Mouse (Mus musculus) lung, postnatal 4 days (tissue): Measurements from ENCODE around the gene Lce3f.

Source experiments
- DNase-seq, 2 experiments: peaks; one replicate each; pipeline ENCODE4 v3.0.0; 2021

The Lce3f gene

DNA sequence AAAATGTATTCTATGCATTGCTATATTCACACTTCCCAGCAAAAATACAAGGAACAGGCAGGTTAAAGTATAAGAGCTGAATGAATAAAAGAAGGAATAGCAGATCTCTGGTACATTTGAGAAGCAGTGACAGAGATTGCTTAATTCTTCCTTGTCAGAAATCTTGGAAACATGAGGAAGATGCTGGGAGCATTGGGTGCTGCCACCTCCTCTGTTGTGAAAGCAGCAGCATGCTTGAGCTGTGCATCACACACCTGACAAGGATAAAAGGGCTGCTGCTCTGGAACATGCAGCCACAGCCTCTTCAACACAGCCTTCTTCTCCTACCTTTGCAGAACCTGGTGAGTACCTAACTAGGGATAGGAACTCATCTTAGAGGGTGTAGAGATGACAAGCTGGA, at the start of gene Lce3f:
Lce3f (plus strand) TSS at position 301 of the 400 bp plus-strand sequence.
- no peak for DNase-seq

DNA sequence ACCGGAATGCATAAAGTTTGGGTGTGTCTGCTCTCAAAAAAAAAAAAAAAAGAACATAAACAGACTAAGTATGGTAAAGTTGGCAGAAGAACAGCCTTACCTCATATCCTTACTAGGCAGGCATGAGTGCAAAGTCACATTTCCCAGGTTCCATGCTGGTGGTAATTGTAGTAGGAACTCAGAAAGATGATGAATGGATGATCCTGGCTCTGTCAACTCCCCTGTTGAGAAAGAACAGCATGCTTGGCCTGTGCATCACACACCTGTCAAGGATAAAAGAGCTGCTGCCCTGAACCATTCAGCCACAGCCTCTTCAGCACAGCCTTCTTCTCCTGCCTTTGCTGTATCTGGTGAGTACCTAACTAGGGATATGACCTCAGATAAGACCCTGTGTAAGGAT, 47.8 kb upstream of the Lce3f start, which contains the start of gene Lce3c:
Lce3c (plus strand) TSS at position 301 of the 400 bp plus-strand sequence.
- no peak for DNase-seq

DNA sequence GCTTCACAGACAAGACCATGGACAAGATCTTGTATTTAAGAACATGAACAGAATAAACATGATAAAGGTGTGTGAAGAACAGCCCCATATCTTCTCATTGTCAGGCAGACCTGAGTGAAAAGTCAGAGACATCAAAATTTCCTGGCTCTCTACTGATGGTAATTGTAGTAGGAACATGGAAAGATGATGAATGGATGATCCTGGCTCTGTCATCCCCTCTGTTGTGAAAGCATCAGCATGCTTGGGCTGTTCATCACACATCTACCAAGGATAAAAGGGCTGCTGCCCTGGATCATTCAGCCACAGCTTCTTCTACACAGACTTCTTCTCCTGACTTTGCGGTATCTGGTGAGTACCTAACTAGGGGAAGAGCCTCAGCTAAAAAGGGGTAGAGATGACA, 34.9 kb upstream of the Lce3f start, which contains the start of gene Lce3d:
Lce3d (plus strand) TSS at position 301 of the 400 bp plus-strand sequence.
- DNase-seq: no peak

DNA sequence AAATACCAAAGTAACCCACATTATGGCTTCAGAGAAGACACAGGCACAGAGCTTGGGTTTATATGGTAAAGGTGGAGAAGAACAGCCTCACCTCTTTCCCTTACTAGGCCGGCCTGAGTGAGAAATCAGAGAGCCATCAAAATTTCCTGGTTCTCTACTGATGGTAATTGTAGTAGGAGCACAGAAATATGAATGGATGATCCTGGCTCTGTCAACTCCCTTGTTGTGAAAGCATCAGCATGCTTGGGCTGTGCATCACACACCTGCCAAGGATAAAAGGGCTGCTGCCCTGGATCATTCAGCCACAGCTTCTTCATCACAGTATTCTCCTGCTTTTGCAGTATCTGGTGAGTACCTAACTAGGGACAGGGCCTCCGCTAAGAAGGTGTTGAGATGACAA, 25.3 kb upstream of the Lce3f start, which contains the start of gene Lce3e:
Lce3e (plus strand) TSS at position 301 of the 400 bp plus-strand sequence.
- DNase-seq: no peak

DNA sequence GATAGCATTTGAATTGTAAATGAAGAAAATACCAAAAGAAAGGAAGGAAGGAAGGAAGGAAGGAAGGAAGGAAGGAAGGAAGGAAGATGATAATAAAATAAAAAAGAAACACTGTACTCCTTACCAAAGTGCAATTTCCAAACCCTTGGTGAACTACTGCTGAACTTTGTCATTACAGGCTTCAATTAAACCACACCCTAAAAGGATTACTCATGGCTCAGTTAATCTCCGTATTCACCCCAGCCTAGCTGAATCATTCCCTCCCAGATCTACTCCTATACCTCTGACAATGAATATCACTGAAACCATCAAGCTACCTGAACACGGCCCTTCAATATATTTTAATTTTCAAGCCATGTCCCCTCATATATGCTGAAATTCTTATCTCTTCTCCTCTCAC, 13.5 kb upstream of the Lce3f start:
- no peak for DNase-seq

DNA sequence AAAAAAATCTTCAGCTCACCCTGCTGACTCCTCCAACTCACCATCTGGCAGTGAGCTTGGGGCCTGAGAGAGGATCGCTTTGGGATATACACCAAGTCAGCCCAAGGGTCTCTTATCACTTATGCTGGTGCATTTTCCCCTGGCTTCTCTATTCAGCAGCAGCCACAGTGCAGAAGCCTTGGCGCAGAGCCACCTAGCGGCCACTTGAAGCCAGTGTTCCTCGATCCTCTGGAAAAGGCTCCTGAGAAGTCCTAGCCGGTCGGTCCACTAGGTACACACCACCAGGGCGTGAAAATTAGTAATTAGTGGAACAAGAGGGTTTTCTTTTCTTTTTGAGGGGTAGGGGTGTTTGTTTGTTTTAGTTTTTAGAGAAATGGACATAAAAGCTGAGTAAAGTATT, 6.7 kb downstream of the Lce3f start:
- peak; percentile 54 to 63 for DNase-seq

DNA sequence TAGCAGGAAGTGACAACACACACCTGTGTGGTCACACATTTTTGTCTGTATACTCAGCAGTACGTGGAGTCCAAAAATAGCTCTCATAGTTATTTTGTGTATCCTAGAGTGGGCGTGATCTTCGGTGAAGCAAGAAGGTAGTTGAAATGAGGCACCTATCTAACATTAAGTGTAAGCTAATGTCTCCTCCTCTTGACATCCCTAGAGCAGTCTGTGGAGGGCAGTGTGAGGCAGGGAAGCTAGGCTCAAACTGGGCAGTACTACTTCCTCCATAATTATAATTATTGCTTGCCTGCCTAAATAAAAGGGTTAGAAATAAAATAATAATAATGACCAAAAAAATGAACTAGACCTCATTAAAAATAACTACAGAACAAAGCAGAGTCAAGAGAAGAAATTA, 8.6 kb downstream of the Lce3f start:
- DNase-seq: no peak

DNA sequence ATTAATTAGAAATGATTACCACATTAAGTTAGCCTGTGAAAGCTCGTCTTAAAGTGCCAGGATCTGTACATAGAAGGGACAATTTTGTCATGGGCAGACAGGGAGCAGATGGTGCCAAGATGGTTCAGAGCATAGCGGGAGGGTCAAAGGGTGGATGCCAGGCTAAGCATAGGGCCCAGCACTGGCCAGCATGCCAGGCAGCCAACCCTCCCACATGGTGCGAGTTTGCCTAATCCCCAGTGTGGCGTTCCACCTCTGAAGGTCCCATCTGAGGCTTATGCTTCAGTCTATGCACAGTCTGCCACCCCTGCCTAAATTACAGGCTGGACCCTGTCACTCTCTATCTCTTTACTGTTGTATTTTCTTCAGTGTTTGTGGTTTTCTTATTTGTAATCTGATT, 10.8 kb downstream of the Lce3f start:
- no peak for DNase-seq

DNA sequence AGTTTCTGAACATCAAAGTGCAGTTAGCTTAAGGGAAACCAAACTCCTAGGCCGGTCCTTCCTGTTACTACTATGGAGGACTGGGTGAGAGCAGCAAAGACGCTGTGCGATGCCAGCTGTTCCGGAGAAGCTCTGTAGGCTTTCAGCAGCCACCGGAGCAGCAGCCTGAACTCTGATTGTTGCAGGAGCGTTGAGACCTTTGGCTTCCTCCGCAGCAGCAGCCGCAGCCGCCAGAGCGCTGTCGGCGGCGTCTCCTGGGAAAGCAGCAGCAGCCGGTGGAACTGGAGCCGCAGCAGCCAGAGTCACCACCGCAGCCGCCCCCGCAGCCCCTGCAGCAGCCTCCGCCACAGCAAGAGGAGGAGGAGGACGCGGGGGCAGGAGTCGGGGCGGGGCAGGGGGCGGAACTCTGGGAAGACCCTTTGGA, 22.4 kb downstream of the Lce3f start:
- DNase-seq: peak; percentile 22 to 49

DNA sequence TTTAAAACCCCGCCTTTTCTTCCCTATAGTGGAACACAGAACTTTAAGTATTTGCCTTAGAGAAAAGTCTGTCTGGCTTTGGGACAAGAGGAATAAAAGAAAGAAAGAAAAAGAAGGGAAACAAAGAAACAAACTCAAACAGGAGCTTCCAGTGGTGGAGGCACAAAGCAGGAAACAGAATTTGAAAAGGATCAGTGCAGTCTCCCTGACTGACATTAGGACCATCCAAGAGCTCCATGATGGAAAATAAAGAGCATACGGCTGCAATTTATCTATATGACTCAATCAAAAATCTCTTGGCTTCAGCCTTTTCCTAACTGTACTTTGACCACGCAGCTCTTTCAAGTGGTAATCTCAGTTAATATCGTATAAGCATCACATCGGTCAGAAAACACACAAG, 22.8 kb downstream of the Lce3f start:
- no peak for DNase-seq

DNA sequence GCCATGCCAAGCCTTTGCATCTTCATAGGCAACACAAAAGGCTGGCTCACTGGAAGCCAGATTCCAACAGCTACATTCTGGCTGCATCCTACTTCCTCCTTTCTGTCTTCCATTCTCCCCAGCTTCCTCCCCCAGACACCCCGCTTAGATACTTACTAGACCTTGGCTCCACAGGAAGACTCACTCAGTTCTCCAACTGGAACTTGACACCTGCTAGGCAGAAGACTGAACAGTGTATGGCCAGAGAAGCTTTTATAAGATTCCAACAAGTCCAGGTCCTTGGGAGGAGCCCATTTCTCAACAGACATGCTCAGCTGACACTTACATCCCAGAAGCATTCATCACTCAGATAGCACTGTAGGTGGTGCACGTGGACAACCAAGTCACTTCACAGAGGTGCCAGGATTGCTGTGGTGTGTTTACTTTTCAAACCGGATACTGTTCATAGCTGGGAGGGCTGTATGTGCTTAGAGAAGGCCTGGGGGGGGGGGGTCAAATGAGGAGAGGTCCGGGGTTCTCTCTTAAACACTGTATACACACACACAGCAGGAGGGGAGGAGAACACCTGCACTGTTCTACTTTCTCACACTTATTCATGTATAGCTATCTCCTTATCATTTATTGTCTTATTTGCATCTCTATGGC, 23.6 kb downstream of the Lce3f start, which contains the start of gene Crct1:
Crct1 (minus strand) TSS at position 228 of the 645 bp plus-strand sequence.
- no peak for DNase-seq

DNA sequence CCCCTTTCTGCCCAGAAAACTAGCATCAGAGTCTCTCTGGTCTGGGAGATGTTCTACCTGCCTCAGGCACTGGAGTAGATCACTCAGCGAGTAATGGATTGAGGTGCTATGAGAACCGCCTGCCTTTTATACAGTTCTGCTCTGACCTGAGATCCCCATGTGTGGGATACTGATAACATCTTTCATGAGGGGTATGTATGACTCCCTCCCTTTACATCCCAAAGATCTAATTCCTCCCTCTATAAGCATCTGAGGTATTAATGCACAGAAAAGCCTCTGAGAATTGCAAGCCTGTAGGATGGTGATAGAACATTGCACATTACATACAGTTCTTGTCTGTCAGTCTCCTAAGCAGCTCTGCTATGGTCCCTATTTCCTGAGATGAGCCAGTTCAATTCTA, 26.9 kb downstream of the Lce3f start, which contains the start of gene Lce1m:
Lce1m (minus strand) TSS at position 101 of the 400 bp plus-strand sequence.
- DNase-seq: no peak

DNA sequence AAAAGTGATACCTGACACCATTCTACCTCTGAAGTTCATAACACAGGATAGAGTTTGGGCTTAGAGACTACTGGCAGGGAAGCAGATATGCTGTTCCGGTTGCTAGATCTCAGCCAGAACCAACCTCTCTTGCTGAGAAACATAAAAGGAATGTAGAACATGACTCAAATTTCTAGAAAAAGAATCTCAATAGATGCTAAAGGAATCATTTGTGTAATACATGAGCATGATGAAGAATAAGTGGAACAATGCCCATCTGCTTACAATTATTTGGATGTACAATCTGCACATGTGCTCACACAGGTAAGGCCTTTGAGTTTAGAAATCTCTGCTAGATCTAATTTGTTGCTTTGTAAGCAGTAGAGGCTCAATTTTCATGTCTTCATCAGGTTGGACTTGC, 29.1 kb downstream of the Lce3f start:
- no peak for DNase-seq

DNA sequence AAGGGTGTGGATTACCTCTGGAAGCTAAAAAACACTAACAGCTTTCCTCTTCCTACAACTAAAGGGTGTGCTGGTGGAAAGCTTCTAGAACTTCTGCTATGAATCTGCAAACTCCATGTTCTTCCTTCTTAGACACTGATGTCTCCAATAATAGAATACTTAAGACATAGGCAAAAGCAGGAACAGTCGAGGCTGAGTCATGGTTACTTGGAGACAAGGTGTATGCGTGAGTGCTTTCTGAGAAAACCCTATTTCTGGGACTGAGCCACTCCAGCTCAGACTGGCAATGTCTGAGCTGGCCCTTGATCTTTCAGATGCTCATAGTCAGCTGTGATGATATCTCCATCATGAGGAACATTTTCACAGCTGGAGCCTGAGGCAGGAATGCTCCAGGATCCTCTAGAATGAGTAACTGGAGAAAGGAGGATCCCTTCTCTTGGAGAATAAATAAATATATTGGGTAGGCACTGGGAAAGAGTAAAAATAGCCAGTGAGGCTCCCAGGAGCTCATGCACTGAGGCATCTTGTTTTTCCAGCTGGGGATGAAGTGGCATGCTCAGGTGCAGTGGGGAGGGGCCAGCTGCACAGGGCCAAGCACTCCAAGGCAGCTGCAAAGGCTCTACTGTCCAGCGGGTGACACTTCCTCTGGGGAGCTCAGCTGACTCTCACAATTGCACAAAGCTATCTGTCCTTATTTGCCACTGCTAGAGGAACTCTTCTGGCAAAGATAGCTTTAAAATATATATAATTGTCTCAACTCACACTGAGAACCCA, 31.6 kb downstream of the Lce3f start:
- DNase-seq: no peak

DNA sequence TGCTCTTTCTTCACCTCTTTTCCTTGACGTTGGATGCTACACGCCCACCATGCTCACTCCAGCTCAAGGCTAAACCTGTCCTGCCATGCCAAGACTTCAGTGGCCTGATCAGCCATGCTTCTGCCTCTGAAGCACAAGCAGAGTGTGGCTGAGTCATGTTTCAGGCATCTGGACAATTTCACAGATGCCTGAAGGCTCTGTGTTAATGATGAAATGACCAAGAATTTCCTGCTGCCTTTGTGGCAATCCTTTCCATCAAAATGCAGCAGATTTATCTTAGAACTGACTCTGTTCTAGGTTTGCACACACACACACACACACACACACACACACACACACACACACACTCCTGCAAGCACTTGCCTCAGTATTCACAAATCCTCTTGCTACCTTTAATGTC, 33.5 kb downstream of the Lce3f start:
- no peak for DNase-seq

DNA sequence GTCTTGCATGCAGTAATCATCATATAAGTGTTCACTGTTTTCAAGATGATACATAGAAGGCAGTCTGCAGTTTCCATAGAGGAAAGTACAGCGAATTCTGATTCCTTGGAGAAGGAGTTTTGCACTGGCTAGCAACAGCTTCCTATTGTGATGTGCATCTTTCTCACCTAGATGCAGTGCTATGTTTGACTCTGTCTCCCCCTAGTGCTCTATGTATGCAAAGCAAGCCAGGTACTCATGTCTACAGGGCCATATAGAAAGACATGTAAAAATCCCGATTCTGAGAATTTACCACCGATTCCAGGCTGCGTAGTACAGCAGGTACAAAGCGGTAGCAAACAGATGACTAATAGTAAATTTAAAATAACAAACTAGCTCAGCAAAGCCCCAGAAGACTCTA, 39.4 kb downstream of the Lce3f start:
- DNase-seq: no peak
